Mouse (Mus musculus) heart, postnatal 0 days (tissue): ENCODE measurements around the gene Pdzd4.

Experiments
- CTCF ChIP-seq: IDR thresholded peaks from 2 replicates; pipeline ENCODE4 v1.5.1; 2016; ENCODE audit warnings: antibody characterized with exemption, control low read depth, low read depth
- EP300 ChIP-seq: IDR thresholded peaks from 2 replicates; pipeline ENCODE4 v1.6.1; 2016; ENCODE audit warnings: antibody characterized with exemption, low read depth

GRCm38 (mm10) chrX:73774802-73775483 lies 49.8 kb downstream of the Pdzd4 start:
- no peak for TF ChIP-seq CTCF
- TF ChIP-seq EP300: no peak
